Mouse (Mus musculus) T-helper 2 cell (primary cell): ENCODE results near the gene Gga1.

ENCODE experiments used
- in situ Hi-C: fragments of 300-600 bp; cut with MboI, MseI; formaldehyde crosslinking; loops from one replicate; pipeline ENCODE4 v1.15.1; 2025; ENCODE audit warnings: high pct_unique_total_duplicates

The Gga1 gene

DNA sequence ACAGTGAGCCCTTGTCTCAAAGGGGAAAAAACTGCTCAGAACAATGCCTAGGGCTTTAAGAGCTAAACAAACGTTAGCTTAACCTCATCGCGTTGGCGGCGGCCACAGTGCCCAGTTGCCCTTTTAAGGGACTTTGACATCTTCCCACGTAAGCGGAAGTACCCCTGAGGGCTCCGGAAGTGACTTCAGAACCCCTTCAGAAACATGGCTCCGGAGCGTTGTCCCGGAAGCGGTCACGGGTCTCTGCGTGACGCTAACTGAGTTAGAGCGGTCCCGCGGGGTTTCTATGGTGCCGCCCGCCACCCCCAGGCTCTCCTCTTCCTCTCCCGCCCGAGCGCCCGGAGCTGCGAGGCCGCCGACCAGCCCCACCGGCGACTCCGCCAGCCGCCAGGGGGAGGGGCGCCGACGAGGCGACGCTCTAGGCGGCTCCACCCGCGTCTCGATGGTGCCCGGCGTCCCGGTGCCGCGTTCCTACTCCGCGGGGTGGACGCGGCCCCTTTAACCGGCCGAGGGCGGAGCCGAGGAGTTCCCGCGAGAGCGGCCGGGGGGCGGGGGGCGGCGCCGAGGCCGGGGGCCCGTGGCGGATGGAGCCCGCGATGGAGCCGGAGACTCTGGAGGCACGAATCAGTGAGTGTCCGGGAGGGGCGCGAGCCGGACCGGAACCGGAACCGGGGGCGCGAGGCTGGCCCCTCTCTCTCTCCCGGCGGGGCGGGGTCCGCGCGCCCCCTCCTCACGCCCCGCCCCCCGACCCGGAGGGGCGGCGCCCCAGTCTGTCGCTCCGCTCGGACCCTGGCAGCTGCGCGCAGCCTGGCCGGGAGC, at the start of gene Gga1:
TSS of gene Gga1 (plus strand) at position 200 of the 819 bp plus-strand sequence.
- in situ Hi-C loops: no loop called here

DNA sequence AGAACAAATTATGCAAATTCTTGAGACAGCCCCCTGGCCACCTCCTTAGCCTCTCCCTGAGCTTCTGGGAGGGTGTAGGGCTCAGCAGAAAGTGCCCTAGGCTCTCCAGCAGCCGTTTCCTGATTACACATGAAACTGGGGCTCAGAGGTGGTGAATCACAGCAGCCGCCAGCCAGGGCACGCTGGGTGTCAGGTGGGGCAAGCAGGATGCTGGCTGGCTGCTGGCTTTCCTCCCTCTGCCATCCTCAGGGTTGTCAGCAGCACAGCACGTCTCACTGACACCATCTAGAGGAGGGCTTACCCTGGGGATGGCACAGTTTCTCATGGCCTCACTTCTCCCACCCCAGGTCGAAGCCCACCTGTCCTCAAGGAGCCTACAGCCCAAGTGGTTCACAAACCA, 48.7 kb upstream of the Gga1 start:
- in situ Hi-C loops: no loop called here

DNA sequence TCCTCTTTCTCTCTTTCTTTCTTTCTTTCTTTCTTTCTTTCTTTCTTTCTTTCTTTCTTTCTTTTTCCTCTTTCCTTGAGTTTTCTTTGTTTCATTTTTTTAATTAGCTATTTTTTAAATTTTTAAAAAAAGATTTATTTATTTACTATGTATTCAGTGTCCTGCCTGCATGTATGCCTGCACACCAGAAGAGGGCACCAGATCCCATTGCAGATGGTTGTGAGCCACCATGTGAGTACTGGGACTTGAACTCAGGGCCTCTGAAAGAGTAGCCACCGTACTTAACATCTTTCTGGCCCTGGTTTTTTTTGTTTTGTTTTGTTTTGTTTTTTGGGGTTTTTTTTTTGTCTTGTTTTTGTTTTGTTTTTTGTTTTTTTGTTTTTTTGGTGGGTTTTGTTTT, 47.4 kb upstream of the Gga1 start:
- in situ Hi-C loops: no loop called here

DNA sequence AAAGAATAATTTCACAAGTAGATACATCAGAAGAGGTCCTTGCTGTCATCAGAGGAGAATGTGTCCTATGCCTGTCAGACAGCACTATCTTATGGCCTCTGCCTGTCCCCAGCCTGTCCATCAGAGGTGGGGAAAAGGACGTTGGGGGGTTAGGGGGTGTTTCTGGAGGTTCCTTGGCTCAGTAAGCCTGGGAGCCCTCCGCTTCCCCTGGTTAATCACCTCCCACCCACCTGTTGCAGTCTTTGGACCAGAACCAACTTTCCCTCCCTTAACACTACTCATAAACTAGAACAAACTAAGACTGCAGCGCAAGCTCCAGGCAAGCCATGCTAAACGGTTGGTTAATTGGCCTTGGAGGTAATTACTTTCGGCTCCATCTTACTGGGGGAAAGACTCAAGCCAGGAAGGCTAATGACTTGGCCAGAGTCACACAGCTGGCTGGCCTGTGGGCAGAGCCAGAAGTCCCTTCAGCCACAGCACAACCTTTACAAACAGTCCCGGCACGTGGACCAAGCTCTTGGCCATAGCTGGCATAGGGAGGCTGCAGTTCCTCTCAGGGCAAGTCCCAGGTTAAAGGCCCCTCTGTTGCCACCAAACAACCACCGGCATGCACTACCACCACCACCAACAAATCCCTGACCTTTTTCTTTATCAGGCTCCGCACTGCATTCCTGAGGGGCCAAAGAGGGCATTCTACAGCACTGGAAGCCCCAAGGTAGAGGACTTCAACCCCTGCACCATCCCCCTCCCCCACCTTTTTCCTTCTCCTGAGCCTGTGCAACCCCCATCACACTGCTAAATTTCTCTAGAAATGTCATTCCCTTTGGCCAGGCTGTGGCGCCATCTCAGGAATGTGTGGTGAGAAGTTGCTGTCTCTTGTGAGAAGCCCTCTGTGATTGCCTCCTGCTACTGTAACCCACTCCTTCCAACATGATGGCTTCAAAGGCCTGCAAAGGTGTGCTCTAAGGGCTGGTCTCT, 46.0 kb upstream of the Gga1 start:
- in situ Hi-C loops: no loop called here

GRCm38 (mm10) chr15:78831720-78832657, 45.0 kb upstream of the Gga1 start:
- in situ Hi-C loops: no loop called here

- in situ Hi-C loops: no loop called here
Measured at GRCm38 (mm10) chr15:78832701-78833123, 44.3 kb upstream of the Gga1 start.

GRCm38 (mm10) chr15:78833582-78833981, 43.4 kb upstream of the Gga1 start:
- in situ Hi-C loops: no loop called here

DNA sequence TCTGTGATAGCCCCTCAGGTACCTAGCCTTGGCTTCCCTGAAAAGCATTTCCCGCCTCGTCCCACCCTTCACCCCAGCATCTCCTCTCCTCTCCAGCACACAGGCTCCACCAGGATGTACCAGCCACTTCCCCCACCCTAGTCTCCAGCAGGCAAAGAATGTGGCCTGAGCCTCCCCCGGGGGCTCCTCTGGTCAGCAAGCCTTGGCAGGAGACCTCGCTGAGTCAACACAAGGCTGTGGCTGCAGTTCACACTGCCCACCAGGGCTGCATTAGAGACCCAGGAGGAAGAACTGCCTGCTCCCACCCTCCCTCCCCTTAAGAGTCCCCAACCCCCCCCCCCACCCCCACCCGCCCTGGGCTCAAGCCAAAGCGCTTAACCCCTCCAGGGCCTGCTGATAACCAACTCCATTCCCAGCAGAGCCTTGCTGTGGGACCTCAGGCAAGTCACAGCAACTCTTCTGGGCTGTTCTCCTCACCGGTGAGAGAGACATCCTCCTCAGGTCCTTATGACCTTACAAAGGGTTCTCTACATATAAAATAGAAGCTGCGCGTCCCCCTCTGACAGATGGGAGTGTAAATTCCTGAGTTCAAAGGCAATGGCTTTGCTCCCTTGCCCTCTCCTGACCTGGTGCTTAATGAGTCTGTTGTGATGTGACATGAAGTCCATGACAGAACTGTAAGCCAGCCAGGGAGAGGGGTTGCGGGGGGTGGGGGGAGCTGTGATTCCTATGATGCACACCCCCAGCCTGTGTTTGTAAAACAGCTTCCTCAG, 42.6 kb upstream of the Gga1 start:
- in situ Hi-C loops: no loop called here

DNA sequence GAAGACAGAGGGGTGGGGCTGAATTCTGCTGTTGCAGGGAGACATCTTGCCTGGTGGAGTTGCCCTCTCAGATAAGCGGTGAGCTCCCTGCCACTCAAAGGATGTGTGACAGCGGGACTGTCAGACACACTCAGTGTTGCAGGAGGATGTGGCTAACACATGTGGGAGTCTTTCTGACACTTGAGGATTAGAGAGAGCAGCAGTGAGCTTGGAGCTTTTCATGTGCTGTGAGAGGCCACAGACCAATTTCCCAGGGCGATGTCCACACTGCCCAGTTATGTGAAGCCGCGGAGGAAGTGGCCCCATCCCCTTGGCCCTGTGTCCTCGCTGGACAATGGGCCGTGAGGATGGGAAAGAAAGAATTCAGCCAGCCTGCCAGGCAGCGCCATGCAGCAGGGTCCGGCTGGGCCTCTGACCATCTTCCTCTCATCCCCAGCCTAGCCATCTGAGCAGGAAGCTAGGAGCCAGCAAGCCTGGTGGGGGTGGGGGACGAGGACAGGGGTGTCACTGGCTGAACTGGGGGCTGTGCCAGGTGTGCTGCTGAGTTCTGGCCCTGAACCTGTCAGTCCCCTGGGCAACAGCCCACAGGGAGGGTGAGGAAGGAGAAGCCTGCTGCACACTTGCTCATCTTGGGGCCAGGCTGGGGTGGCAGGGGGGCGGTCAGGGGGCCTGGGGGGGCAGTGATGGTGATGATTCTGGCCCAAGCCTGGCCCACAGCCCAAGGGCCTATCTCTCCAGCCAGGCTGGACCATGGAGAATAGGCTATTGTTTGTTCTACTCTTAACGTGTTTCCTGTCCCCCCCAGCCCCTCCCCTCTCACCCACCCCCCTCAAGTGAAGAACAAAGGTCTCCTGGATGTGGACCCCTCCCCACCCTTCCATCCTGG, 41.5 kb upstream of the Gga1 start:
- in situ Hi-C loops: no loop called here

DNA sequence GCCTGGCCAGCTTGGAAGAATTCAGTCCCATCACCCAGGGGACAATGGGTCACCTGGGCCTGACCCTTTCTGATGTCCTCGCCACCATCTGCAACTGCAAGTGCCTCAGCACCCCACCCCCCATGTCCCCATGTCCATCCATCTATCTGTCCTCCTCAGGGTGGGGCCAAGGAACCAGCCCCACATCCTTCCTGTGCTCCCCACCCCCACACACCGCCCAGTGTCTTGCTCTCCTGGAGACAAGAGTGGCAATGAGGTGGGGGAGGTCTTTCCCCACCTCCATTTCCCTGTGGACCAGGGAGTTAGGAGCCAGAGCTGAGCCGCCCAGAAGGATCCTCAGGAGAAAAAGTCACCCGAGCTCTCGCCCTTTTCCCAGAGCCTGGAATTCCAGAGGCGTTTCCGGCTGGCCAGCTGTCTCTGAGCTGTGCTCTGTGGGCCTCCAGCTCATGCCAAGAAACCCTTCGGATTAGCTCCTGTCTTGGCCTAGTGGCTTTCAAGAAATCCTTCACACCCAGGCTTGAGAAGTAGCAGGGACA, 40.8 kb upstream of the Gga1 start:
- in situ Hi-C loops: no loop called here

- in situ Hi-C loops: no loop called here
Measured at GRCm38 (mm10) chr15:78839744-78840143, 37.2 kb upstream of the Gga1 start.

DNA sequence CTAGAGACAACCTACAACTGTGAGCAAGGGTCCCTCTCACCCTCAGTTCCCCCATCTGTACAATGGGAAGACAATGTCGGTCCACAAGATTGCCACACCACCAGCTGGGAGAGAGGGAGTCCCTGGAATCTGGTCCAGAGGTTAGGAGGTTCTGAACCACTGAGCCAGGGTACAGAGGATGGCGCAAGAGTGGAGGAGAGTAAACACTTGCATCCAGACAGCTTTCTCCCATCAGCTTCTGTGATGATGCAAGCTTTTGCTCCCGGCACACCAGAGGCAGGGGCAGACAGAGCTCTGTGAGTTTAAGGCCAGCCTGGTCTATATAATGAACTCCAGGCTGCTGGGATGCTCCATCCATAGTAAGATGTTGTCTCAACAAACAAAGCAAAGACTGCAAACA, 36.7 kb upstream of the Gga1 start:
- in situ Hi-C loops: no loop called here

DNA sequence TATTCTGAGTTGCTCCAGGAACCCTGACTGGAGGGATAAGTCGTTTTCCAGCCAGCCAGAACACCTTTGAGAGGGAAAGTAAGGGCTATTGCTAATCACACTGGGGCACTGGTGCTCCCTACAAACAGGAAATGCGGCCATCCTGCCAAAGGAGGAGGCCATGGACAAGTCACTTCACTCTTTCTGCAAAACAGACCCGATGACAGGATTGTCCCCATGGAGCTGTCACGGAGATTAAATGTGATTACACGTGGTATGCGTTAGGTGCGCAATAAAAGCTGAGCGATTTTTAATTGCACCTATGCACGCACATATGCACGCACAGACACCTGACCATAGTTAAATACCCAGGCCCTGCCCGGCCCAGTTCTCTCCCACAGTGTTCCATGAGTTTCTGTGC, 36.2 kb upstream of the Gga1 start:
- in situ Hi-C loops: no loop called here

GRCm38 (mm10) chr15:78841161-78841790, 35.7 kb upstream of the Gga1 start:
- in situ Hi-C loops: no loop called here

DNA sequence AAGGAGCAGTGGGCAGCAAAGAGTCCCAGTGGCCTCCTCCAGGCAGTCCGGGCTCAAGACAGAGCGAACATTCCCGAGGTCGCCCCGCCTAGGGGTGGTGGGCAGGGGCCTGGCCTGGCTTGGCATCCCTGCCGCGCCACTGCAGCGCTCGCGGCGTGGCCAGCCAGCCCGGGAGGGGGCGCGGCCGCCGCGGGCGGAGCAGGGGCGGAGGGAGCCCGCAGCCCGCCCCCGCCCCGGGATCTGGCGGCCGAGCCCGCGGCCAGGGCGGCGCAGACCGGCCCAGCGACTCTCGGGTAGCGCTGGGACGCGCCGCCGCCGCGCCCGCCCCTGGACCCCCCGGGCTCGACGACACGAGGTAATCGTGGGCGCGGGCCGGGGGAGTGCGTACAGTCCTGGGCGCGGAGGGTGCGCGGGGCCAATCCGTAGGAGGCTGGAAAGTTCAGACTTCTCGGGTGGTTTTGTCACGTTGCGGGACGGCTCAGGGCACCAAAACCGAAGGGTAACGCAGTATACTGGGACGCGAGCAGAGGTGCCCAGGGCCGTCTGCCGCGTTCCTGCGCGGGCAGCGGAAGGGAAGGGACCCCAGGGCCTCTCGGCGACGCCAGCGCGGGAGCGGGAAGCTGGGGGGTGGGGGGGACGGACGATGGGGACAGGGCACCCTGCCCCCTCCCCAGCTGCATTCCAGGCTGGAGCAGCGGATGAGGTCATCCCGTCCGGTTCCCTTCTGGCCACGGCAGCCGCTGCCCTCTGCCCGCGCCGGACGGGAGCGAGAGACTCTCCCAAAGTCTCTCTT, 34.4 kb upstream of the Gga1 start, which contains the start of gene Cdc42ep1:
TSS of gene Cdc42ep1 (plus strand) at position 254 of the 793 bp plus-strand sequence.
- in situ Hi-C loops: no loop called here

DNA sequence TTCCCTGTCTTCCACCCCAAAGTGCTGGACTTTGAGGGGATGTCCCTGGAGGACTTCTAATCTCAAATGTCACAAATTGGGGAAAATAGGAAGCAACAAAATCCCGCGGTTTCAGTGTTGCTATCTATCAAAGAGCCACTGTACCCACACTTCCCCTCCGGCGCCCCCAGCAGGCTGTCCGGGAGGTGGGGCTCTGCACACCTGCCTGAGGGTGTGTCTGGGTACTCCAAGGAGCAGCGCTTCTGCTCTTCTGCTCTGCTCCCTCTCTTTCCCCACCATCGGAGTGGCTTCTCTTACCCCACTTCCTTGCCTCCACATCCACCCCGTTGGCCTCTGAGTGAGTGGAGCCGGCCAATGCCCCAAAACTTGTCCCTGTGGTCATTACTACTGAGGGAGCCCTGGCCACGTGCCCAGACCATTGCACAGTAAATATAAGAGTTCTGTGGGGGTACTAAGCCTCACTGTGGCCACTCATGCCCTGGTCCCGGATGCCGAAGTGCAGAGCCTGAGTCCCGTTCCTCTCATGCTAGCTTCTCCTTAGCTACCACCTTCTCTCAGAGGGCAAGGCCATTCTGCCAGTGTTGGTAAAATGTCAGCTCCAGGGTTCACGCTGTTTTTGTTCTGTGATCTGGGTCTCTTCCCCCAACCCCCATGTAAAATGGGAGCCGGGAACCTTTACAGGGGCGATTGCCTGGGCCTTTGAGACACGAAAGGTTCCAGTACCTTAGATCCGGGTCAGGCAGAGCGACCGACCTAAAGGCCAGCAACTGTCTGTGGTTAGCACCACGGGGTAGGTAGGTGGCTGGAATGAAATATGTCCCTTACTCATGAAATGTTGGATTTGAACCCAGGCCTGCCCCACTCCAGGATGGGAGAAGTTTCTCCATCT, 33.2 kb upstream of the Gga1 start:
- in situ Hi-C loops: no loop called here

- in situ Hi-C loops: no loop called here
Measured at GRCm38 (mm10) chr15:78844791-78845190, 32.2 kb upstream of the Gga1 start.
